Mouse (Mus musculus): ENCODE data around the gene Pnpla1. TPM values are rescaled to one million over a fixed set of nuclear protein-coding genes. Genes with fewer than 3 reads are reported as not detected.

Pnpla1 gene
- polyA plus RNA-seq, 1 experiment from 2014 or later, result 0.07 TPM

DNA sequence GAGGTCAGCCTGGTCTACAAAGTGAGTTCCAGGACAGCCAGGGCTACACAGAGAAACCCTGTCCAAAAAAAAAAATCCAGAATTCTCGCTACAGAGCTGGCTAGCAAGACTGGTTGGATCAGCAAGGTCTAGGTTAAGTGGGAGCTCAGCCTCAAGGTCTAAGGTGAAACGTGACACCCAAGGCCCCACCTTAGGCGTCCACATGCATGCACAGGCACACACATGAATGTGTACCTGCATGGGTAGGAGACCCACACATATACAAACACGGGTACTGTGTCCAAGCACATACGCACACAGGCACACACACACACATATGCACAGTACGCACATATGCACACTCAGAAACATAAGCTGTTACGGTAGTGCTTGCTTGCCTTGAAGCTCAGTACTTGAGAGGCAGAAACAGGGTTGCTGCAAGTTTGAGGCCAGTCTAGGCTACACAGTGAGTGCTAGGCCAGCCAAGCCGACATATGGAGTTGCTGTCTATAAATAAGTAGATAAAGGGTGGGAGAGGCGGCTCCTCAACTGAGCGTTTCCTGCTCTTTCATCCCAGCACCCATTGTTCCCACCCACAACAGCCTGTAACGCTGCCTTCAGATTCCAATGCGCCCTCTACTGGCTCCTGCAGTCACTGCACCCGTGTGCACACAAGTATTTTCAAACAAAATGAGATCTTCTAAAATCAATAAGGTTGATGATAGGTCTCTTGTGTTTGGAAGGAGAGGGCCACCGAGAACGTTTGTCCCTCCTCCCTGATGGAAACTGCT lies 68.8 kb downstream of the Pnpla1 start:
- Histone ChIP-seq H3K9ac (replicated peaks; ENCODE audit: low read depth, low read length) (no peak overlapping the region), H3K27ac (ENCODE audit: low read length) (no peak overlapping the region), H3K4me2 (replicated peaks; ENCODE audit: low read depth, low read length) (no peak overlapping the region), H3K27me3 (ENCODE audit: control insufficient read depth, insufficient read depth, low read length) (no peaks in the 10 kb centered on the region), H3K4me3 (ENCODE audit: low read depth, low read length) (no peak overlapping the region), H3K36me3 (ENCODE audit: control insufficient read depth, insufficient read depth, low read length) (no peaks in the 10 kb centered on the region), H3K4me1 (ENCODE audit: control insufficient read depth, insufficient read depth, low read length) (peaks cover 11% of the 10 kb centered on the region), H3K9me3 (ENCODE audit: control insufficient read depth, low read depth, low read length) (no peaks in the 10 kb centered on the region)
- 0 out of 2 replicates have a peak, but pooled peaks have one; percentile 7 for ATAC-seq (ENCODE audit: insufficient number of reproducible peaks, insufficient read depth, low FRiP score, low read depth)
- 52% methylated on average over 15 of the region's 15 CpGs for WGBS

DNA sequence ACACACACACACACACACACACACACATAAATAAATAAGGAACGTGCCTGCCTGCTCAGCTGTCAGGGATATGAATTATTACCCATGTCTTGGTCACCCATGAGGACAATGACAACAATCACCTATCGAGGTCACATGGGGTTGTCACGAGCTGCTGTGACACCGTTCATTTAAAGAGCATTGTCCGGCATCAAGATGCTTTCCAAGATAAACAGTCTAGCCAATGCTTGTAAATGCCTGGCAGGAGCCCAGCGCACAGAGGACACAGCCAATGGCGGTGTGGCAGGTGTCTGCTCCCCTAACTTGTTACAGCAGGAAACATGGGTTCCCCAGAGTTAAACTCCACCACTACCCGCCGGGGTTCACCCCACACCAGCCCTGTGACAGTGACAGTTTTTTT lies 69.8 kb downstream of the Pnpla1 start:
- 83% methylated on average over 9 of the region's 9 CpGs for WGBS
- no peak overlapping the region for H3K9ac ChIP-seq (replicated peaks; ENCODE audit: low read depth, low read length)
- no peaks in the 10 kb centered on the region for H3K27me3 ChIP-seq (ENCODE audit: control insufficient read depth, insufficient read depth, low read length)
- no peak for ATAC-seq (ENCODE audit: insufficient number of reproducible peaks, insufficient read depth, low FRiP score, low read depth)
- H3K4me1 ChIP-seq (ENCODE audit: control insufficient read depth, insufficient read depth, low read length), result peaks cover 11% of the 10 kb centered on the region
- no peaks in the 10 kb centered on the region for H3K9me3 ChIP-seq (ENCODE audit: control insufficient read depth, low read depth, low read length)
- no peak overlapping the region for H3K27ac ChIP-seq (ENCODE audit: low read length)
- H3K4me2 ChIP-seq (replicated peaks; ENCODE audit: low read depth, low read length), result no peak overlapping the region
- no peak overlapping the region for H3K4me3 ChIP-seq (ENCODE audit: low read depth, low read length)
- no peaks in the 10 kb centered on the region for H3K36me3 ChIP-seq (ENCODE audit: control insufficient read depth, insufficient read depth, low read length)

DNA sequence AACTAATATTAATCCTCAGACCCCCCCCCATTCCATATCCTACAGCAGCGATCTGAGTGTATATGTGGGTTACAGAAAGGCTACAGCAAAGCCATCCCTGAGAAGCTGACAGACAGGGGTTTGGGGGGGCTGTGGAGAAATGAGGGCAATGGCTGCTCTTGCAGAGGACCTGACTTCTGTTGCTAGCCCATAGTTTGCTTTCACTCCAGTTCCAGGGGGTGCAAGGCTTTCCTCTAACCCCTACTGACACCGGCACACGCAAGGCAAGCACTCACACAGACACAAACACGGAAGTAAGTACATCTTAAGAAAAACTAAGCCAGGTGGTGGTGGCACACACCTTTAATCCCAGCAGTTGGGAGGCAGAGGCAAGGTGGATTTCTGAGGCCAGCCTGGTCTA lies 71.2 kb downstream of the Pnpla1 start:
- H3K4me2 ChIP-seq (replicated peaks; ENCODE audit: low read depth, low read length), result no peak overlapping the region
- no peak overlapping the region for H3K4me3 ChIP-seq (ENCODE audit: low read depth, low read length)
- H3K4me1 ChIP-seq (ENCODE audit: control insufficient read depth, insufficient read depth, low read length), result peaks cover 11% of the 10 kb centered on the region
- no peak overlapping the region for H3K9ac ChIP-seq (replicated peaks; ENCODE audit: low read depth, low read length)
- H3K27me3 ChIP-seq (ENCODE audit: control insufficient read depth, insufficient read depth, low read length), result no peaks in the 10 kb centered on the region
- H3K36me3 ChIP-seq (ENCODE audit: control insufficient read depth, insufficient read depth, low read length), result no peaks in the 10 kb centered on the region
- no peaks in the 10 kb centered on the region for H3K9me3 ChIP-seq (ENCODE audit: control insufficient read depth, low read depth, low read length)
- no peak for ATAC-seq (ENCODE audit: insufficient number of reproducible peaks, insufficient read depth, low FRiP score, low read depth)
- 89% methylated on average over 4 of the region's 4 CpGs for WGBS
- no peak overlapping the region for H3K27ac ChIP-seq (ENCODE audit: low read length)

DNA sequence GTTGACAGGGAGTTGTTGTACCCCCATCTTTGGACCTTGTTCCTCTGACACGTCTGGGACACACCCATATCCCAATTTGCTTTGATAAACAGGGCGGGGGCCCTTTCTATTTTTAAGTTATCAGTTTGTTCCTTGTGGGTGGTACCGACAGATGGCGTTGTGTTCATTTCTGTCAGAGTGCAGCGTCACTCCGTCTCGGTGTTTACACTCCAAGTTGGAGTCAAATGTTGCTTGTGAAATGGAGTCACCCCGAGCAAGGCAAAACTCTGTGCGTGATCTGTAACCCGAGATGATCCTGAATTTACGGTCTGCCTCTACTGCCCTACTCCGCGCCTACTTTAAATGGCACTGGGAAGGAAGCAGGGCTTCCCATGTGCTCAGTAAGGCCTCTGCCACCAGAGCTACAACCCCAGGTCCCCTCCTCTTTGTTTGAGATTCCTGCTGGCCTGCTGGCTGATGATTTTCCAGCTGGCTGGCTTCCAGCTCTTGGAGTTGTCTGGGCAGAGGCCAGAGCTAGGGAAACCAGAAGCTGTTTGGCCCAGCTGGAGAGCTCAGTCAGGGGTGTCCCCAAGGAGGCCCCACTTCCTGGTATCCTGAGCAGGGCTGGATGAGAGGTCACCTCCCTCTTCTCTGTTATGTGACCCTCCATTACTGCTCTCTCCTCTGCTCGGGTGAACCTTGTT lies 72.3 kb downstream of the Pnpla1 start:
- no peaks in the 10 kb centered on the region for H3K27me3 ChIP-seq (ENCODE audit: control insufficient read depth, insufficient read depth, low read length)
- no peaks in the 10 kb centered on the region for H3K9me3 ChIP-seq (ENCODE audit: control insufficient read depth, low read depth, low read length)
- no peak overlapping the region for H3K4me3 ChIP-seq (ENCODE audit: low read depth, low read length)
- H3K9ac ChIP-seq (replicated peaks; ENCODE audit: low read depth, low read length), result no peak overlapping the region
- peak overlapping the region; percentile 24 for H3K4me2 ChIP-seq (replicated peaks; ENCODE audit: low read depth, low read length)
- WGBS, result 9% methylated on average over 14 of the region's 14 CpGs
- peak; percentile 88 for ATAC-seq (ENCODE audit: insufficient number of reproducible peaks, insufficient read depth, low FRiP score, low read depth)
- H3K36me3 ChIP-seq (ENCODE audit: control insufficient read depth, insufficient read depth, low read length), result no peaks in the 10 kb centered on the region
- peak overlapping the region; percentile 84 for H3K27ac ChIP-seq (ENCODE audit: low read length)
- H3K4me1 ChIP-seq (ENCODE audit: control insufficient read depth, insufficient read depth, low read length), result peaks cover 11% of the 10 kb centered on the region

DNA sequence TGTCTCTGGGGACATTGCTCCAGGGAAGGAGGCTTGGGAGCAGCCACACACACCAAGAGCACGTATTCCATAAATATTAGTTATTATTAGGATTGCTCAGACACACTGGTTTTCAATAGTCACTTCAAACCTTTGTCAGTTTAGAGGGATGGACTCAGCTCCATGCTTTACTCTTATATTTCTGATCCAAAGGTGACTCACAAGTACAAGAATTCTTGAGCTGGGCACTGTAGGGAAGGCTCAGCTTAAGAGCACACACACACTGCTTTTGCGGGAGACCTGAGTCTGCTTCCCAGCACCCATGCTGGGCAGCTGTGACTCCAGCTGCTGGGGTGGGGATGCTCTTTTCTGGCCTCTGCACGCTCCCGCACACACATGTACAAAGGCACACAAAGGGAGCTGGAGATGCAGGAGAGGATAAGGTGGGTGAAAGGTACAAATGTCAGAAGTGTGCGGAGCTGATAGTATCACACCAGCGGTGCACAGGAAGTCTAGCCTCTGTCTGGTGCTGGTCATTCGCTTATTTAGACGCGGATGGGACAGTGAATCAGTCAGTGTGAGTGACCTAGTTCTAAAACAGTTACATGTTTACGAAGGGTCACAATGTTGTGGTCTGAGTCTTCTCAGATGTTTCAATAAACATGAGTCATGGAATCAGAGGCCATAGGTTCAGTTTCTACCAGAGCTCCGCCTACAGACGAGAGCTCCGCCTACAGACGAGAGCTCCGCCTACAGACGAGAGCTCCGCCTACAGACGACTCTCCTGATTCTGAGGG lies 73.4 kb downstream of the Pnpla1 start:
- Histone ChIP-seq H3K27me3 (ENCODE audit: control insufficient read depth, insufficient read depth, low read length) (no peaks in the 10 kb centered on the region), H3K4me2 (replicated peaks; ENCODE audit: low read depth, low read length) (no peak overlapping the region), H3K36me3 (ENCODE audit: control insufficient read depth, insufficient read depth, low read length) (no peaks in the 10 kb centered on the region), H3K9me3 (ENCODE audit: control insufficient read depth, low read depth, low read length) (no peaks in the 10 kb centered on the region), H3K4me3 (ENCODE audit: low read depth, low read length) (no peak overlapping the region), H3K27ac (ENCODE audit: low read length) (peak overlapping the region; percentile 15; the same call in 1 of the 2 replicates), H3K9ac (replicated peaks; ENCODE audit: low read depth, low read length) (no peak overlapping the region), H3K4me1 (ENCODE audit: control insufficient read depth, insufficient read depth, low read length) (peaks cover 11% of the 10 kb centered on the region)
- 85% methylated on average over 18 of the region's 18 CpGs for WGBS
- ATAC-seq (ENCODE audit: insufficient number of reproducible peaks, insufficient read depth, low FRiP score, low read depth), result no peak

DNA sequence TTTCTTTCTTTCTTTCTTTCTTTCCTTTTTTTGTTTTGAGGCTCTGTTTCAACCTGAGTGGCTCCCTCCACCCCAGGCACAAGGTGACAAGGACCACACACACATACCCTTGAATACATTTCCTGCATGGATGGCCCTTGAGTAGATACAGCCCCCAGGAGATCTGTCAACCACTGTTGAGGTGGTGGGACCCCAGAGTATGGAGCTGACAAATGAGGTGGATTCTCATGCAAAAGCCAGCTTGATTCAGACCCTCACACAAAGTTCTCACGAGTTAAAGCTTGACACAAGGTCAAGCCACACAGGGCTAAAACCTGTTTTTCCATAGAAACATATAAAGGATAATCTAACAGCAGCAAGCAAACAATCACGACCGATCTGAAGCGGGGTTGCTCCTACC lies 74.1 kb downstream of the Pnpla1 start:
- 81% methylated on average over 4 of the region's 4 CpGs for WGBS
- H3K27me3 ChIP-seq (ENCODE audit: control insufficient read depth, insufficient read depth, low read length), result no peaks in the 10 kb centered on the region
- H3K9ac ChIP-seq (replicated peaks; ENCODE audit: low read depth, low read length), result no peak overlapping the region
- no peak overlapping the region for H3K4me2 ChIP-seq (replicated peaks; ENCODE audit: low read depth, low read length)
- peaks cover 11% of the 10 kb centered on the region for H3K4me1 ChIP-seq (ENCODE audit: control insufficient read depth, insufficient read depth, low read length)
- no peak overlapping the region for H3K27ac ChIP-seq (ENCODE audit: low read length)
- H3K4me3 ChIP-seq (ENCODE audit: low read depth, low read length), result no peak overlapping the region
- no peak for ATAC-seq (ENCODE audit: insufficient number of reproducible peaks, insufficient read depth, low FRiP score, low read depth)
- no peaks in the 10 kb centered on the region for H3K9me3 ChIP-seq (ENCODE audit: control insufficient read depth, low read depth, low read length)
- H3K36me3 ChIP-seq (ENCODE audit: control insufficient read depth, insufficient read depth, low read length), result no peaks in the 10 kb centered on the region

DNA sequence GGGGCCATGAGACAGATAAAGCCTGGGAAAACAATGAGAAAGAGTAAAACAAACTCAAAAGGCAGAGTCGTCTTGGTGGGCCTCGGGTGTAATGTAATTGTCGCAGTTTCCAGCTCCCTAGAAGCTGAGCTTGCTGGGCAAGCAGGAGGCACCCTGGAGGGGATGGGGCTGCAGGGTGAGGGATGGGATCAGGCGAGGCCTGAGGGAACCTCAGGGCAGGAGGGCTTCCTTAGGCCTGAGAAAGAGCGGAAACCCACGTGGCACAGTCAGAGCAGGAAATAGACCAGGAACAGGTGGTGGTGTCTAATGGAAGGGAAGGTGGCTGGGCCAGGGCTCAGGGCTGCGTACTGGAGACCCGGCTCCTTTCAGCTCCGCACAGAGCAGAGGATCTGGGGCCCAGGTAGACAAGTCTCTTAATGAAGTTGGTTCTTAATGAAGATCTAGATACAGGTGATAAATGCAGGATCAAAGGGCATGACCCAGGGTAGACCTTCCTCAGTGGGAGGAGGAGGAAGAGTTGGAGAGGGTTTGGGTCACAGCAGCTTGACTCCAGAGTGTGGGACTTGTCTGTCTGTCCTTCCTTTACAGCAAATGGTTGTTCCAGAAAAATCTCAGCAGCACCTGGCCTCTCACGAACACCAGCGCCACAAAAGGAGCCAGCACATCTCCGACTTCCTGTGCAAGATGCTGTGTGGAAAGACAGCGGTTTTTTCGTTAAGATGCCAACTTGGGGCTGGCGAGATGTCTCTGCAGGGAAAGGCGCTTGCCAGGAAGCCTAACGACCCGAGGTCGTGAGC lies 76.1 kb downstream of the Pnpla1 start:
- no peaks in the 10 kb centered on the region for H3K36me3 ChIP-seq (ENCODE audit: control insufficient read depth, insufficient read depth, low read length)
- ATAC-seq (ENCODE audit: insufficient number of reproducible peaks, insufficient read depth, low FRiP score, low read depth), result no peak
- H3K4me2 ChIP-seq (replicated peaks; ENCODE audit: low read depth, low read length), result no peak overlapping the region
- 73% methylated on average over 19 of the region's 19 CpGs for WGBS
- H3K27me3 ChIP-seq (ENCODE audit: control insufficient read depth, insufficient read depth, low read length), result no peaks in the 10 kb centered on the region
- peaks cover 11% of the 10 kb centered on the region for H3K4me1 ChIP-seq (ENCODE audit: control insufficient read depth, insufficient read depth, low read length)
- no peaks in the 10 kb centered on the region for H3K9me3 ChIP-seq (ENCODE audit: control insufficient read depth, low read depth, low read length)
- no peak overlapping the region for H3K9ac ChIP-seq (replicated peaks; ENCODE audit: low read depth, low read length)
- no peak overlapping the region for H3K27ac ChIP-seq (ENCODE audit: low read length)
- H3K4me3 ChIP-seq (ENCODE audit: low read depth, low read length), result no peak overlapping the region

DNA sequence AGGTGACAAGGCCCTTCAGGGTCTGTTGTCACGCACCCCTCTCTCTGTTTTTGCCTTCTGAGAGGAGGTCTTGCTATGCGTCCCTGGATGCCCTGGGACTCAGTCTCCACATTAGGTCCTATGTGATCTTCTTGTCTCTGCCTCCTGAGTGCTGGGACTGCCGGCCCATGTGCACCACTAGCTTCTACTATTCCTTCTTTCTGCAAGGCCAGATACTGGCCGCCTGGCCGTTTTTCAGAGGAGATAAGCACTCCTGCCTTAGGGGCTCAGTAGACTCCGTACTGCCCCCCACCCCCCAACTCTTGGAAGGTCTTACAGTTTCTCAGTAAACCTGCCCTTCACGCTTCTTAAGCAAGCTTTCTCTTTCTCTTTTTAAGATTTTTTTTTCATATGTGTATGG lies 77.9 kb downstream of the Pnpla1 start:
- 86% methylated on average over 7 of the region's 7 CpGs for WGBS
- Histone ChIP-seq H3K27ac (ENCODE audit: low read length) (no peak overlapping the region), H3K9ac (replicated peaks; ENCODE audit: low read depth, low read length) (no peak overlapping the region), H3K4me2 (replicated peaks; ENCODE audit: low read depth, low read length) (no peak overlapping the region), H3K36me3 (ENCODE audit: control insufficient read depth, insufficient read depth, low read length) (no peaks in the 10 kb centered on the region), H3K27me3 (ENCODE audit: control insufficient read depth, insufficient read depth, low read length) (no peaks in the 10 kb centered on the region), H3K9me3 (ENCODE audit: control insufficient read depth, low read depth, low read length) (no peaks in the 10 kb centered on the region), H3K4me3 (ENCODE audit: low read depth, low read length) (no peak overlapping the region), H3K4me1 (ENCODE audit: control insufficient read depth, insufficient read depth, low read length) (no peaks in the 10 kb centered on the region)
- no peak for ATAC-seq (ENCODE audit: insufficient number of reproducible peaks, insufficient read depth, low FRiP score, low read depth)
